Mouse (Mus musculus): ENCODE measurements at regions not wholly inside any gene's neighbourhood (a gene's known extent, or its start where the extent isn't known, plus 50 kb on each side); places are given as distances from the start of the nearest gene placed in this dataset.

DNA sequence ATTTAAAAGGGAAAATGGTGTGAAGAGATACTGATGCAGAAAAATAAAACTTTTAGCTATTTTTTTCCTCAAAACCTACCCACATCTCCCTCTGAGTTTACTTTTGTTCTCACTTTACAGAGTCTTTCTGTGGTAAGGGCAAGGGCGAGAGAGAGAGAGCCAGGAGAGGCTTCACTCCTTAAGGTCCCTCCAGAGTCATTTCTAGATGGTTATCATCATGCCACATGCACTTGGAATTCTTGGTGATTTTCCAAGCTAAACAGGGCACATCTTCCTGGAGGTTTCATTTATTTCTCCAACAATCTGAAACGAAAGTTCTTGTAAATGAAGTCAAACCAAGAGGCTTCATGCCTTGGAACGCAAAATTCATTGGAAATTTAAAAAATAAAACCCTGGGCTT lies 130.0 kb upstream of the Cdkn2b start:
- TF ChIP-seq POLR2A (IDR thresholded peaks at IDR 0.05; ENCODE audit: low read depth, low read length) (no peak), CTCF (conservative IDR thresholded peaks at IDR 0.05 in 1 of 2, IDR thresholded peaks at IDR 0.05 in 1 of 2; ENCODE audit: low read depth in 2 of 2, low read length in 2 of 2) (no peak), TBP (conservative IDR thresholded peaks at IDR 0.05; ENCODE audit: low read depth, low read length) (no peak), ZMIZ1 (IDR thresholded peaks at IDR 0.05; ENCODE audit: low read depth, low read length) (no peak), SIN3A (IDR thresholded peaks at IDR 0.05; ENCODE audit: low read length) (no peak), NELFE (IDR thresholded peaks at IDR 0.05; ENCODE audit: low read depth, low read length) (no peak), GABPA (IDR thresholded peaks at IDR 0.05; ENCODE audit: insufficient replicate concordance, low read depth, low read length) (no peak), MEF2A (IDR thresholded peaks at IDR 0.05; ENCODE audit: borderline replicate concordance, low read depth, low read length) (no peak), NRF1 (IDR thresholded peaks at IDR 0.05; ENCODE audit: low read depth, low read length) (no peak), MYC (IDR thresholded peaks at IDR 0.05; ENCODE audit: low read depth, low read length) (no peak), MAX (IDR thresholded peaks at IDR 0.05; ENCODE audit: low read length) (no peak), USF1 (IDR thresholded peaks at IDR 0.05; ENCODE audit: low read depth, low read length) (no peak)
